Mouse (Mus musculus): ENCODE measurements around the gene Chst14. TPM values are rescaled to one million over a fixed set of nuclear protein-coding genes. Genes with fewer than 3 reads are reported as not detected.

Gene Chst14
- polyA plus RNA-seq, 1 experiment from 2014 or later: 21.0 TPM

DNA sequence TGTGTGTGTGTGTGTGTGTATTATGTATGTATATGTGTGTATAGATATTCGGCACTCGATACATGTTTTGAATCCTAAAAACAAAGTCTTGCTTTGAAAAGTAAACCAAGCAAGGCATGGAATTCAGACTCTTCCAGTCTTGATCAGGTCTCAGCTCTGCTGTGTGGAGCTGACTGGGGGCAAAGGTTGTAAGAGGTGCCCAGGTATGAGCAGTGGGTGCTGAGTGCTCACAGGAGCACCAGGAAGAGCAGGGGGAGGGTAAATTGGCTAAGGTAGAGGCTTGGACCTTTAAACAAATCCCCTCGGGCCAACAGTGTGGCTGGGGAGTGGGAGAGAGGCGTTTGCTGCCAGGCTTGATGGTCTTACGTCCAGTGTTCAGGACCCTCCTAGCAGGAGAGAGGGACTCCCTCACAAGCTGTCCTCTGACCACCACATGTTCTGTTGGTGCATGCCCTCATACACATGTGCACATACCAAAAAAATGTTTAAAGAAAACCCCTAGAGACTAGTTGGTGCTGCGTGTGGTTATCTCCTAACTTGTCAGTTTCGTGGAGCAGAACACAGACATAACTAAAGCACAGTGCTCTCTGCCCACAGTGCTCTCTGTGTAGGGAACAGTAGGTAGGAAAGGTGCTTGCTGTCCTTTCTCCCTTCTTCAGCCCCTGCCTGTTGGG lies 15.6 kb upstream of the Chst14 start:
- H3K36me3 ChIP-seq: no peaks in the 10 kb centered on the region
- H3K4me2 ChIP-seq (replicated peaks): peak overlapping the region; percentile 22
- peaks cover 36% of the 10 kb centered on the region for H3K4me1 ChIP-seq (replicated peaks)
- H3K4me3 ChIP-seq (replicated peaks): no peak overlapping the region
- peak; percentile 72 for ATAC-seq
- H3K9me3 ChIP-seq: no peaks in the 10 kb centered on the region
- 0 out of 2 replicates have a peak overlapping the region, but pooled peaks have one; percentile 1 for H3K27ac ChIP-seq
- no peak overlapping the region for H3K9ac ChIP-seq
- WGBS: 65% methylated on average over 7 of the region's 7 CpGs
- no peaks in the 10 kb centered on the region for H3K27me3 ChIP-seq (replicated peaks)

DNA sequence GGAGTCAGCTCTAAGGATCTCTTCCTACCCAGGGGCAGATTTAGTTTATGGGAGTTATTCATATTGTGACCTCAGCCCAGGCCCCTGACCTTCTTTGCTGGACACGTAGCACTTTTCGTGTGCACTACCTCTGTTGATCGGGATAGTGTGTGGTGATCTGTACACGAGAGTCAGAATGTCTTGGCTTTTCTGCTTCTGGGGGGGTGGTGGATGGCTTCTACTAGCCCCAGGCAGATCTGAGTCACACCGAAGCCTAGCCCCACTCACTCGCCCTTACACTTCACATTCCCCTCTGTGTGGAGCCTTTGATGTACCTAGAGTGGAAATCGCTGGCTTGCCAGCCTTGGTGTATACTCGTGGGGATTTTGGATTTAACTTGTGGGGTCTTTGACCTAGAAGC lies 13.6 kb upstream of the Chst14 start:
- no peak overlapping the region for H3K4me3 ChIP-seq (replicated peaks)
- 75% methylated on average over 8 of the region's 8 CpGs for WGBS

DNA sequence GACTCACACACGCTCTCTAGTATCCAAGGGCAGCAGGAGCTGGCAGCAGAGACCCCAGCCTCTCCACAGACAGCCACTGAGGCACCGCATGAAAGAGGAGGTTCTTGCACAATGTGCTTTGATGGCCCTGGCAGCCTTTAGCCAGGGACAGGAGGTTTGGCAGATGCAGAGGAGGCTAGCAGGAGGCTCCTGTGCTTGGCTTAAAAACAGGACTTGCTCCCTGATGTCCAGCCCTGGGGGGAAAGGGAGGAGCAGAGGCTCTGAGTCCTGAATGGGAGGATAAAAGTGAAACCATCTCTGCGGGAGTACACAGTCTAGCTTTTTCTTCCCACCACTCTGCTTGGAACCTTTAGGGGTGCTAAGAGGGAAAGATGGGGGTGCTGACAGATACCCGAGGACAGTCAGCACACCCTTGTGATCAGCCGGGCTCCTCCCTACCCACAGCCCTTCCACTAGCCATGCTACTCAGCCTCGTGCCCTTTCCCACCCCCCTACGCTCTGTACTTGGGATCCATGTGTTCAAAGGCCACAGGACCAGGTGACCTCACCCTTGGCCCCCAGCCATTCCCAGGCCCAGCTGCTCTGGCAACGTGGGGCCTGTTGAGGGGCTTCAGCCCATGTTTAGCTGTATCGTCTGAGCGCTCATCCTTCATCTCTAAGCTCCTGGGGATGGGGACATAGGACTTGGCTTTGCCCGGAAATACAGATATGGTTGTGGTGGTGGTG lies 12.6 kb upstream of the Chst14 start:
- no peak overlapping the region for H3K4me3 ChIP-seq (replicated peaks)
- no peaks in the 10 kb centered on the region for H3K36me3 ChIP-seq
- WGBS: 53% methylated on average over 11 of the region's 11 CpGs
- no peak overlapping the region for H3K9ac ChIP-seq
- no peak for ATAC-seq
- H3K4me2 ChIP-seq (replicated peaks): peak overlapping the region; percentile 12; the same call in 1 of the 2 replicates
- H3K4me1 ChIP-seq (replicated peaks): peaks cover 33% of the 10 kb centered on the region
- H3K27me3 ChIP-seq (replicated peaks): no peaks in the 10 kb centered on the region
- H3K27ac ChIP-seq: no peak overlapping the region
- no peaks in the 10 kb centered on the region for H3K9me3 ChIP-seq

More for the DNA sequence above, 13.6 kb upstream of the Chst14 start:
- Histone ChIP-seq H3K9me3 (no peaks in the 10 kb centered on the region), H3K27ac (no peak overlapping the region), H3K4me2 (replicated peaks) (no peak overlapping the region), H3K36me3 (no peaks in the 10 kb centered on the region), H3K4me1 (replicated peaks) (peaks cover 33% of the 10 kb centered on the region), H3K9ac (0 out of 2 replicates have a peak overlapping the region, but pooled peaks have one; percentile 23), H3K27me3 (replicated peaks) (no peaks in the 10 kb centered on the region)
- no peak for ATAC-seq

DNA sequence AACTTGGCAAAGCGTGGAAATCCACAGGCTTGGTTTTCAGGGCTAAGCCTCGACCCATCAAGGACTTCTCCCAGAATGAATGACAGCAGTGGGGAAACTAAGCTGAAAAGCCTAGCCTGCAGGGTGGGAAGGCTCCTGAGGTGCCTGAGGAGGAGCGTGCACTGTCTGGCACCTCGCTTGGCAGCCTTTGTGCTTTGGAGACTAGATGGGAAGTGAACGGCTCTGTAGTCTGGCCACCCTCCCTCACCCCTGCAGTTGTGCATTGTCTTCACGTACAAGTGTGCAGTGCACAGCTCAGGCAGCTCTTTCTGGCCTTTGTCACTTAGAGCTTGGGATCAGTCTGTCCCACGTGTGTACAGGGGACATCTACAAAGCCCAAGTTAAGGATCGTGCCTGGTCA lies 11.6 kb upstream of the Chst14 start:
- Histone ChIP-seq H3K4me3 (replicated peaks) (no peak overlapping the region), H3K4me1 (replicated peaks) (peaks cover 30% of the 10 kb centered on the region), H3K4me2 (replicated peaks) (no peak overlapping the region), H3K27ac (no peak overlapping the region), H3K27me3 (replicated peaks) (no peaks in the 10 kb centered on the region), H3K9me3 (no peaks in the 10 kb centered on the region), H3K36me3 (no peaks in the 10 kb centered on the region), H3K9ac (no peak overlapping the region)
- ATAC-seq: no peak
- 73% methylated on average over 8 of the region's 8 CpGs for WGBS

DNA sequence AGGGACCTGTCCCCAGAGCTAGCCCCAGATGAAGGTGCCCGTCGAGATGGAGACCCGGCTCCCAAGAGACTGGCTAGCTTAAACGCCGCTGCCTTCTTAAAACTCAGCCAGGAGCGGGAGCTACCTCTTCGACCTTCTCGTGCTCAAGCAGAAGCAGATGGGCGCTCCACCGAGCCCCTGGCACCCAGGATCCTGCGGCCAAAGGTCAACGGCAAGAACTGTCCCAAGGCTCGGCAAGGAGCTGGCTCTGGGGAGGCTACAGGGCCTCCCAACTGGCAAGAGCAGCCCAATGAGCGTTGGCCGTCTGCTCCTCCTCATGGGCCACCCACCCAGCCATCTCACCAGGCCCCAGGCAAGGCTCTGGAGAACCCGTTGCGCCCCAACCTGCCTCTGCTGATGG lies 9.9 kb upstream of the Chst14 start:
- Histone ChIP-seq H3K9ac (no peak overlapping the region), H3K9me3 (no peaks in the 10 kb centered on the region), H3K27me3 (replicated peaks) (no peaks in the 10 kb centered on the region), H3K4me2 (replicated peaks) (no peak overlapping the region), H3K27ac (no peak overlapping the region), H3K4me1 (replicated peaks) (peaks cover 19% of the 10 kb centered on the region), H3K4me3 (replicated peaks) (no peak overlapping the region), H3K36me3 (peaks cover 6% of the 10 kb centered on the region; the same call in 1 of the 2 replicates)
- WGBS: 92% methylated on average over 17 of the region's 17 CpGs
- ATAC-seq: no peak

DNA sequence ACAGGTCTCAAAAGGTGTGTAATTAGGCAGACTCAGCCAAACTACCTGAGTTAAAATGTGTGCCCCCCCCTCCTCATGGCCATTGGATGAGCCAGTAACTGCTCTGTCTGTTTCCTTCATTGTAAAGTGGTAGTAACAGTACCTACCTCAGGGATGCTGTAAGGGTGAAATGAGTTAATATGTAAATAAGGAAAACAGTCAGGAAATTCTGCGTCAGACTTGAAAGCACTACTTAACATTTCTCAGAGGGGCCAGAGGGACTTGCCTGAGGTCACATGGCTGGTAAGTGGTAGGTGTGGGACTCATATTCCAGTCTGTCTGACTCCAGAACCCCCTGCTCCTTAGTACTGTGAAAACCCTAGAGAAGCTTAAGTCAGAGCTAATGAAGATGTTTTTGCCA lies 7.8 kb upstream of the Chst14 start:
- Histone ChIP-seq H3K36me3 (peaks cover 15% of the 10 kb centered on the region), H3K27me3 (replicated peaks) (no peaks in the 10 kb centered on the region), H3K9me3 (no peaks in the 10 kb centered on the region), H3K9ac (no peak overlapping the region), H3K4me3 (replicated peaks) (no peak overlapping the region), H3K4me2 (replicated peaks) (no peak overlapping the region), H3K27ac (no peak overlapping the region), H3K4me1 (replicated peaks) (peaks cover 10% of the 10 kb centered on the region)
- 48% methylated on average over 1 of the region's 1 CpGs for WGBS
- ATAC-seq: no peak

DNA sequence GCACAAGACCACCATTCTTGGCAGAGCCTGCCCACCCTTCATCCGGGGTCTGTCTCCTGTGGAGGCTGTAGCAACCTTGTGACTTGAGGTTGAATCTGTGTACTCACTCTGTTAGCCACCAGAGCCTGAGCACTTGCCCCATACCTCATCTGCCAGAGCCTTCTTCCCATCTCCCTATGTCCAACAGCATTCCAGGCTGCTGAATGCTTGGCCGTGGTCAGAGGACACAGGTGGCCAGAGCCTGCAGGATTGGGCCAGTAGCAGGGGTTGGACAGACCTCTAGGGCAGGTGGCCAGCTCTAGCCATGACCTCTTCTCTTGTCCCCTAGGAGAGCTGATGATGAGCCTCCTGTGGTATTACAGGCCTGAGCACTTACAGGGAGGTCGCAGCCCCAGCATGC lies 5.9 kb upstream of the Chst14 start:
- no peak overlapping the region for H3K4me2 ChIP-seq (replicated peaks)
- H3K4me3 ChIP-seq (replicated peaks): no peak overlapping the region
- no peak overlapping the region for H3K27ac ChIP-seq
- no peak overlapping the region for H3K9ac ChIP-seq
- no peaks in the 10 kb centered on the region for H3K27me3 ChIP-seq (replicated peaks)
- H3K4me1 ChIP-seq (replicated peaks): 0 out of 2 replicates have a peak, but pooled peaks cover 3% of the 10 kb centered on the region
- no peaks in the 10 kb centered on the region for H3K9me3 ChIP-seq
- H3K36me3 ChIP-seq: peaks cover 15% of the 10 kb centered on the region
- 71% methylated on average over 3 of the region's 3 CpGs for WGBS
- ATAC-seq: no peak

DNA sequence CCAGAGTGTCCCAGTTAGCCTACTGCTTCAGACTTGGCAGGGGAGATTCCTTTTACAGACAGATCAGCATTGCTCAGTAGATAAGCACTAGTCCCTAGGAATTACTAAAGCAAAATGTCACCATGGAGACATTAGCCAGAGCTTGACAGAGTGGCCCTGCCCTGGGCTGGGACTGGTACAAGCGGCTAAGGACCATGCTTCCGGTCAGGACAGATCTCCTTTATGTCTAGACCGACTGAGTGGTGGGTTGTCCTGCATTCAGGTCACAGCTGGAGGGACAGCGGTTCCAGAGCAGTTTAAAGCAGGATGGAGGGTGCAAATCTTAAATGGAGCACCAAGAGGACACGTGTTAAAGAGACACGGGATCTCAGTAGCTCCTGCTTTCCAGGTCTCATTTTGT lies 344 bp upstream of the Chst14 start:
- Histone ChIP-seq H3K9ac (peak overlapping the region; percentile 79), H3K27me3 (replicated peaks) (no peaks in the 10 kb centered on the region), H3K4me2 (replicated peaks) (peak overlapping the region; percentile 79), H3K4me3 (replicated peaks) (peak overlapping the region; percentile 77), H3K27ac (no peak overlapping the region), H3K36me3 (peaks cover 9% of the 10 kb centered on the region), H3K4me1 (replicated peaks) (peaks cover 23% of the 10 kb centered on the region), H3K9me3 (no peaks in the 10 kb centered on the region)
- ATAC-seq: peak; percentile 57
- WGBS: 2% methylated on average over 6 of the region's 6 CpGs

DNA sequence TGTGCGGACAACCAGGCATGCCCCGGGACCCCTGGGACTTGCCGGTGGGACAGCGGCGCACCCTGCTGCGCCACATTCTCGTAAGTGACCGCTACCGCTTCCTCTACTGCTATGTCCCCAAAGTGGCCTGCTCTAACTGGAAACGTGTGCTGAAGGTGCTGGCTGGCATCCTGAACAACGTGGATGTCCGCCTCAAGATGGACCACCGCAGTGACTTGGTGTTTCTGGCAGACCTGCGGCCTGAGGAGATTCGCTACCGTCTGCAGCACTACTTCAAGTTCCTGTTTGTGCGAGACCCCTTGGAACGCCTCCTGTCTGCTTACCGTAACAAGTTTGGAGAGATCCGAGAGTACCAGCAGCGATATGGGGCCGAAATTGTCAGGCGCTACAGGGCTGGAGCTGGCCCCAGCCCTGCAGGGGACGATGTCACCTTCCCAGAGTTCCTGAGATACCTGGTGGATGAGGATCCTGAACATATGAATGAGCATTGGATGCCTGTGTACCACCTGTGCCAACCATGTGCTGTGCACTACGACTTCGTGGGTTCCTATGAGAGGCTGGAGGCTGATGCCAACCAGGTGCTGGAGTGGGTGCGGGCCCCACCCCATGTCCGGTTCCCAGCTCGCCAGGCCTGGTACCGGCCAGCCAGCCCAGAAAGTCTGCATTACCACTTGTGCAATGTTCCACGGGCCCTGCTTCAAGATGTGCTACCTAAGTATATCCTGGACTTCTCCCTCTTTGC lies 873 bp downstream of the Chst14 start:
- peak overlapping the region; percentile 77 for H3K4me3 ChIP-seq (replicated peaks)
- peak overlapping the region; percentile 79 for H3K9ac ChIP-seq
- peaks cover 23% of the 10 kb centered on the region for H3K4me1 ChIP-seq (replicated peaks)
- no peaks in the 10 kb centered on the region for H3K9me3 ChIP-seq
- H3K4me2 ChIP-seq (replicated peaks): peak overlapping the region; percentile 79
- peaks cover 7% of the 10 kb centered on the region for H3K36me3 ChIP-seq
- no peak for ATAC-seq
- H3K27ac ChIP-seq: peak overlapping the region; percentile 67
- no peaks in the 10 kb centered on the region for H3K27me3 ChIP-seq (replicated peaks)
- 32% methylated on average over 31 of the region's 31 CpGs for WGBS

DNA sequence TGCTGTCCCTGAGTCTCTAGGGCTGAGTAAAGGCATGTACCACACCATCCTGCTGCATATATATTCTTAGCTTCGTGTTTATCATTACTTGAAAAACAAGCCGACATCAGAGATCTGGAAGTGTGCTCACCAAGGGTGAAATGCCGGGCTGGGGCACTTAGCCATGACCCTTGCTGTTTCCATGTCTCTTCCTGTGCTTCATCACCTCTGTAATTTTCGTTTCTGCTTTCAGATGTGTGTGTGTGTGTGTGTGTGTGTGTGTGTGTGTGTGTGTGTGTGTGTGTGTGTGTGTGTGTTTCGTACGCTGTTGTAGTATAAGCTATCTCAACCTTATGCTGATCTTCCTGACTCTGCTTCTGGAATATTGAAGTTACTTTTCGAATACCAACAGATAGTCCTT lies 15.0 kb downstream of the Chst14 start:
- no peak overlapping the region for H3K9ac ChIP-seq
- H3K4me1 ChIP-seq (replicated peaks): no peaks in the 10 kb centered on the region
- no peak overlapping the region for H3K4me3 ChIP-seq (replicated peaks)
- no peaks in the 10 kb centered on the region for H3K36me3 ChIP-seq
- WGBS: 58% methylated on average over 7 of the region's 7 CpGs
- H3K27ac ChIP-seq: no peak overlapping the region
- no peaks in the 10 kb centered on the region for H3K27me3 ChIP-seq (replicated peaks)
- H3K9me3 ChIP-seq: no peaks in the 10 kb centered on the region
- ATAC-seq: no peak
- H3K4me2 ChIP-seq (replicated peaks): no peak overlapping the region

DNA sequence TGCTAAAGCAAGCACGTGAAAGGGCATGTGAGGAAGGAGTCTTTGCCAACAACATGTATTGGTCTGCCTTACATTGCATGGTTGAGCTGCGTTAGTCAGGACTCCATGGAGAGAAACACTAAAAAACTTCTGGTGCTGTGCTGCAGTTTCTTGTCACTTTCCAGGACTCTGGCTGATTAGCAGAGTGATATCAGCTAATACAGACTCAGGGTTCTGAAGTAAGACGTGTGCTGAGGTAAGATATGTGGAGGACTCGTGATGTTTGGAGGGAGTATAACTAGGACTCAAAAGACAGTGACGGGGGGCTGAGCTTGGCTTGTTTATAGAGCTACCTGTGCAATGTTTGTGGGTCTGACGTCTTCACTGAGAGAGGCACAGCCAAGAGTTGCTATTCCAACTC lies 16.9 kb downstream of the Chst14 start:
- no peaks in the 10 kb centered on the region for H3K9me3 ChIP-seq
- H3K4me1 ChIP-seq (replicated peaks): no peaks in the 10 kb centered on the region
- no peak for ATAC-seq
- no peak overlapping the region for H3K4me2 ChIP-seq (replicated peaks)
- no peak overlapping the region for H3K27ac ChIP-seq
- H3K27me3 ChIP-seq (replicated peaks): no peaks in the 10 kb centered on the region
- H3K9ac ChIP-seq: no peak overlapping the region
- H3K4me3 ChIP-seq (replicated peaks): no peak overlapping the region
- 91% methylated on average over 6 of the region's 6 CpGs for WGBS
- H3K36me3 ChIP-seq: no peaks in the 10 kb centered on the region

DNA sequence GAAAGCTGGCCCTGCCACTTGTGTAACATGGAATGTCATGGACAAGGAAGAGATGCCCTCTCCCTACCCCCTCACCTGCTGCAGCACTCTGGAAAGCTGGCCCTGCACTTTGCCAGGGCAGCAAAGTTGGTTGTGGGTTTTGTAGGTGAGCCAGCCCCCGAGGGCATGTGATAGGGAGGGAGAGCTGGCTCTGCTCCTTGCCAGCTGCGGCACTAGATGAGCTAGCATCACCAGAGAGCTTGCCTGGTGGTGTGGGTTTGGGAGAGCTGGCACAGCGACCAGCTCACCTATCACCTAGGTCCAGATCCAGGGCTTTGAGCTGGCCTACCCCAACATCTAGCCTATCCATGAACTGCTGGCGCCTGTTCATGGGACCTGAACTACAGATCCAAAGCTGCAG lies 22.5 kb downstream of the Chst14 start:
- Histone ChIP-seq H3K4me2 (replicated peaks) (no peak overlapping the region), H3K27me3 (replicated peaks) (no peaks in the 10 kb centered on the region), H3K4me1 (replicated peaks) (no peaks in the 10 kb centered on the region), H3K9ac (no peak overlapping the region), H3K4me3 (replicated peaks) (no peak overlapping the region), H3K9me3 (no peaks in the 10 kb centered on the region), H3K27ac (no peak overlapping the region), H3K36me3 (no peaks in the 10 kb centered on the region)
- ATAC-seq: no peak
- WGBS: 83% methylated on average over 4 of the region's 4 CpGs

Data from intestine, embryonic 15.5 days (tissue).